Mouse (Mus musculus) neural tube, embryonic 12.5 days (tissue): ENCODE measurements around the gene Gabarap. TPM values are rescaled to one million over a fixed set of nuclear protein-coding genes. Genes with fewer than 3 reads are reported as not detected.
A peak's percentile ranks its signal among the peaks of the same experiment; 100 is the strongest.

Experiments used
- ATAC-seq: fragments of 200-750 bp; cut with Nextera tagmentation; 2 replicates; pipeline ENCODE4 v1.8.0; 2017; ENCODE audit warnings: low read depth, mild to moderate bottlenecking, moderate TSS enrichment, moderate library complexity; ENCODE audit not compliant: low FRiP score
- H3K27ac ChIP-seq: fragments of 300-500 bp; sonication (generic); 2 replicates; pipeline ENCODE4 v1.5.1; 2016
- H3K27me3 ChIP-seq: fragments of 300-500 bp; sonication (generic); replicated peaks from 2 replicates; pipeline ENCODE4 v1.6.1; 2016; ENCODE audit warnings: mild to moderate bottlenecking
- H3K36me3 ChIP-seq: fragments of 300-500 bp; sonication (generic); 2 replicates; pipeline ENCODE4 v1.6.1; 2016; ENCODE audit warnings: mild to moderate bottlenecking
- H3K4me1 ChIP-seq: fragments of 300-500 bp; sonication (generic); 2 replicates; pipeline ENCODE4 v1.6.1; 2016
- H3K4me2 ChIP-seq: fragments of 300-500 bp; sonication (generic); replicated peaks from 2 replicates; pipeline ENCODE4 v1.6.1; 2016; ENCODE audit warnings: mild to moderate bottlenecking
- H3K4me3 ChIP-seq: fragments of 300-500 bp; sonication (generic); 2 replicates; pipeline ENCODE4 v1.5.1; 2016
- H3K9ac ChIP-seq: fragments of 300-500 bp; sonication (generic); 2 replicates; pipeline ENCODE4 v1.6.1; 2016; ENCODE audit warnings: mild to moderate bottlenecking
- H3K9me3 ChIP-seq: fragments of 300-500 bp; sonication (generic); 2 replicates; pipeline ENCODE4 v1.6.1; 2016; ENCODE audit warnings: mild to moderate bottlenecking
- WGBS: fragments of 180-500 bp; shearing (Covaris S2); methylation state at CpG from one replicate; pipeline ENCODE4 v1.1.7; 2016; 5-methylcytosine and 5-hydroxymethylcytosine counted together
- polyA plus RNA-seq: library from polyadenylated mRNA; unstranded; fragments of >200 nt; fragmentation: Nextera tagmentation; extraction: Ambion mirVana; gene quantifications from 2 replicates; pipeline ENCODE4 v1.2.1, GENCODE M21; 2016

Gene Gabarap
- polyA plus RNA-seq, 1 experiment from 2014 or later: 592 TPM

DNA sequence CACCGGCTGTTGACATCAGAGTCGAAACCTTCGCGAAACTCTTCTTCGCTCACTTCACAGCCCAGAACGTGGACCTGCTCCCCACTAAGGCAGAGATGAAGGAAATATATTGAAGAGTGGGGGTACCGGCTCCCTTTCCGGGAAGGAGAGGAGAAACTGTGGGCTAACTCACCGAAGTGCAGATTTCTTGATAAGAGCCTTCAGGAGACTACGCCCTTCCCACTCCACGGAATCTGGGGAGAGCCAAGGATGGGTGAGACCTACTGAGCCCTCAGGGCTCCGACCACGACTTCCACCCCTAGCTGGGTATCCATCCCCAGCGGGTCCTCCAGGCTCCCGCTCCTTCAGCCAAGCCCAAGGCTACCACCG is 11.1 kb upstream of the Gabarap start:
- Histone ChIP-seq H3K36me3 (peaks cover 29% of the 10 kb centered on the region), H3K4me3 (peak overlapping the region; percentile 94), H3K27me3 (no peaks in the 10 kb centered on the region), H3K27ac (peak overlapping the region; percentile 96), H3K4me1 (peaks cover 27% of the 10 kb centered on the region), H3K4me2 (peak overlapping the region; percentile 92), H3K9me3 (no peaks in the 10 kb centered on the region), H3K9ac (peak overlapping the region; percentile 95)
- ATAC-seq: no peak
- WGBS: 3% methylated on average over 16 of the region's 16 CpGs

GRCm38 (mm10) chr11:69980196-69981140 is 10.5 kb upstream of the Gabarap start:
- peak; percentile 90 for ATAC-seq
- under 1% methylated on average over 52 of the region's 60 CpGs for WGBS
- Histone ChIP-seq H3K4me2 (peak overlapping the region; percentile 92), H3K36me3 (peaks cover 30% of the 10 kb centered on the region), H3K27me3 (no peaks in the 10 kb centered on the region), H3K4me3 (peak overlapping the region; percentile 94), H3K27ac (peak overlapping the region; percentile 96), H3K9ac (peak overlapping the region; percentile 95), H3K4me1 (peaks cover 27% of the 10 kb centered on the region), H3K9me3 (no peaks in the 10 kb centered on the region)

DNA sequence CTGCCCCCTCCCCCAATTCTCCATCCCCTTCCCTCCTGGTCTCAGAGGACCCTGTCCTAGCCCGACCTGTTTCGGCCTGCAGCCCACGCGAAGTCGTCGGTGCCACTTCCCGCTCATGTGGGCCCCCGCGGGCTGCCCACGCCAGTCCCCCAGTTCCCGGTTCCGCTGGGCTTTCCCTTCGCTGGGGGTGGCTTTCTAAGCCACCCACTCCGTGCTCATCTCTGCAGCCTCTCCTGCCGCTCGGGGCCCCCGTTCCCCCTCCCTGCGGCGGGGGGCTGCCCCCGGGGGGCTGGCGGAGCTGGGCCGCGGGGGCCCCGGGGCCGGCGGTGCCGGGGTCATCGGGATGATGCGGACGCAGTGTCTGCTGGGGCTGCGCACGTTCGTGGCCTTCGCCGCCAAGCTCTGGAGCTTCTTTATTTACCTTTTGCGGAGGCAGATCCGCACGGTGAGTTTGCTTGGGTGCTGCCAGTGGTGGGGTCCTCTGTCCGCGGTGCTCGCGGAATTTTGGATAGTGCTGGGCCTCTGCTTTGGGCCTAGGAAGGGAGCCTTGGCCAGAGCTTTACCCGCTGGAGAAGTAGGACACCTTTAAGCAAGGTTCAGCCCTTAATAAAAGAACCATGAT is 9.7 kb upstream of the Gabarap start, which contains the start of gene Ctdnep1:
Gene Ctdnep1 (plus strand): TSS at position 16 of the 622 bp plus-strand sequence.
- H3K9me3 ChIP-seq: no peaks in the 10 kb centered on the region
- H3K27me3 ChIP-seq: no peaks in the 10 kb centered on the region
- H3K27ac ChIP-seq: peak within 1 kb of the TSS; percentile 96
- peak within 1 kb of the TSS; percentile 92 for H3K4me2 ChIP-seq
- peak within 1 kb of the TSS; percentile 94 for H3K4me3 ChIP-seq
- H3K36me3 ChIP-seq: peaks cover 25% of the 10 kb centered on the region
- H3K9ac ChIP-seq: peak within 1 kb of the TSS; percentile 95
- under 1% methylated on average over 43 of the region's 43 CpGs for WGBS
- ATAC-seq: peak; percentile 45
- peaks cover 27% of the 10 kb centered on the region for H3K4me1 ChIP-seq

- Histone ChIP-seq H3K4me3 (peak within 1 kb of the TSS; percentile 94), H3K4me2 (peak within 1 kb of the TSS; percentile 92), H3K9me3 (no peaks in the 10 kb centered on the region), H3K9ac (peak within 1 kb of the TSS; percentile 95), H3K36me3 (peaks cover 33% of the 10 kb centered on the region), H3K27ac (peak within 1 kb of the TSS; percentile 96), H3K27me3 (no peaks in the 10 kb centered on the region), H3K4me1 (peaks cover 27% of the 10 kb centered on the region)
- no peak for ATAC-seq
- 64% methylated on average over 8 of the region's 8 CpGs for WGBS
Observed at GRCm38 (mm10) chr11:69982225-69982624, 8.7 kb upstream of the Gabarap start, which contains the start of gene Elp5. Gene Elp5 (minus strand): TSS chr11:69982517.

DNA sequence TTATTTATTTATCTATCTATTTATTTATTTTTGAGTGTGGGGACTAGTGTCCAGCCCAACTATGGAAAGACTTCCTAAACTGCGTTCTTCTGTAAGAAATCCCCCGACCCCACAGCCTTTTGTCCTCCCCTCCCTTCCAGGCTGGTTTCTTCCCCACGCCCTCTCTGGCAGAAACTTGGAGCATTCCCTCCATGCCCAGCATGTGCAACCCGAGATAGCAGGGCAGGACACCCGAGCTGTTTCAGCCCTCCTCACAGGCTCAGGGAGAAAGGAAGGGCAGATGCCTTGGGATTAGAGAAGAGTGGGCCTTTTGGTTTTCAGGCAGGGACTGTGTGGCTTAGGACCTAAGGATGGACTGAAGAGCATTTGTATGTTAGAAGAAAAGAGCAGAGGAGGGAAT is 8.1 kb upstream of the Gabarap start:
- peaks cover 27% of the 10 kb centered on the region for H3K4me1 ChIP-seq
- peaks cover 40% of the 10 kb centered on the region for H3K36me3 ChIP-seq
- H3K27ac ChIP-seq: no peak overlapping the region
- ATAC-seq: no peak
- no peaks in the 10 kb centered on the region for H3K27me3 ChIP-seq
- no peaks in the 10 kb centered on the region for H3K9me3 ChIP-seq
- peak overlapping the region; percentile 95 for H3K9ac ChIP-seq
- 45% methylated on average over 5 of the region's 5 CpGs for WGBS
- peak overlapping the region; percentile 94; the same call in 1 of the 2 replicates for H3K4me3 ChIP-seq
- H3K4me2 ChIP-seq: peak overlapping the region; percentile 92

- Histone ChIP-seq H3K36me3 (peaks cover 41% of the 10 kb centered on the region), H3K27ac (no peak overlapping the region), H3K27me3 (no peaks in the 10 kb centered on the region), H3K4me2 (peak overlapping the region; percentile 92), H3K9me3 (no peaks in the 10 kb centered on the region), H3K9ac (no peak overlapping the region), H3K4me3 (no peak overlapping the region), H3K4me1 (peaks cover 27% of the 10 kb centered on the region)
- 92% methylated on average over 4 of the region's 4 CpGs for WGBS
- no peak for ATAC-seq
Observed at GRCm38 (mm10) chr11:69983377-69983776, 7.6 kb upstream of the Gabarap start.

- no peak overlapping the region for H3K9ac ChIP-seq
- H3K4me1 ChIP-seq: peaks cover 25% of the 10 kb centered on the region
- peaks cover 48% of the 10 kb centered on the region for H3K36me3 ChIP-seq
- no peaks in the 10 kb centered on the region for H3K27me3 ChIP-seq
- H3K4me3 ChIP-seq: 0 out of 2 replicates have a peak overlapping the region, but pooled peaks have one; percentile 7
- H3K27ac ChIP-seq: no peak overlapping the region
- ATAC-seq: no peak
- H3K4me2 ChIP-seq: no peak overlapping the region
- 93% methylated on average over 8 of the region's 8 CpGs for WGBS
- no peaks in the 10 kb centered on the region for H3K9me3 ChIP-seq
Observed at GRCm38 (mm10) chr11:69984431-69984830, 6.5 kb upstream of the Gabarap start.

DNA sequence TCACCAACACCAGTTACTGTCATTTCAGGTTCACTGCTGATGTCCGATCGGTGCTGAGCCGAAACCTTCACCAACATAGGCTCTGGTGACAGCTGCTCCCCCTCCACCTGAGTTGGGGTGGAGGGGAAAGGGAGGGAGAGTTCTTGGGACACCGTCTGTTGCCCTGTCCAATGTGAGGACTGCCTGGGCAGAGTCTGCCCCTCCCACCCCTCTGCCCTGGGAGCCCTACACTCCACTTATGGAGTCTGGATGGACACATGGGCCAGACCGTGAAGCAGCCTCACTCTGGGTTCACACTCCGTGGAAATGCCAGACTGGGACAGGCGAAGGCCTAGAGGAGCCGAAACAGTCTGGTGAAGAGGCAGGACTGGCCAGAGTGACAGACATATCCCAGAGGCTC is 994 bp upstream of the Gabarap start:
- Histone ChIP-seq H3K9ac (no peak overlapping the region), H3K4me1 (peaks cover 23% of the 10 kb centered on the region), H3K27me3 (no peaks in the 10 kb centered on the region), H3K4me2 (no peak overlapping the region), H3K36me3 (peaks cover 62% of the 10 kb centered on the region), H3K27ac (no peak overlapping the region), H3K9me3 (no peaks in the 10 kb centered on the region), H3K4me3 (no peak overlapping the region)
- 91% methylated on average over 8 of the region's 8 CpGs for WGBS
- no peak for ATAC-seq

DNA sequence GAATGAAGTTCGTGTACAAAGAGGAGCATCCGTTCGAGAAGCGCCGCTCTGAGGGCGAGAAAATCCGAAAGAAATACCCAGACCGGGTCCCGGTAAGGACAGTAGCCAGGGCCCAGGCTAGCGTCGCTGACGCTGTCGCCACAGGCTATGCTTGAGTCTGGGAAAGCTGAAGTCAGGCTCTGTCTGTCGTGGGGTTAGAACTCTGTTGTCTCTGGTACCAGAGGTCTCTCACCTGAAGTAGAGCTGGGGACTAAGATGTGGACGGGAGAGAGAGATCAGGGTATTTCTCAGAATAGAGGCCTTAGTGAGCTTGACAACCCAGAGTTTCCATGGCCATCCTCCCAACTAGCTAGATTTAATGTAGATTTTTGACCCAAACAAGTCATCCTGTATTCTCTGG is 768 bp downstream of the Gabarap start:
- Histone ChIP-seq H3K4me1 (peaks cover 23% of the 10 kb centered on the region), H3K4me3 (peak overlapping the region; percentile 76), H3K27me3 (no peaks in the 10 kb centered on the region), H3K27ac (peak overlapping the region; percentile 75), H3K36me3 (peaks cover 50% of the 10 kb centered on the region), H3K4me2 (peak overlapping the region; percentile 72), H3K9ac (peak overlapping the region; percentile 90), H3K9me3 (no peaks in the 10 kb centered on the region)
- ATAC-seq: peak; percentile 19; the same call in 1 of the 2 replicates
- under 1% methylated on average over 15 of the region's 15 CpGs for WGBS

- H3K4me2 ChIP-seq: peak overlapping the region; percentile 72
- H3K27me3 ChIP-seq: no peaks in the 10 kb centered on the region
- H3K36me3 ChIP-seq: peaks cover 44% of the 10 kb centered on the region
- no peak overlapping the region for H3K27ac ChIP-seq
- H3K4me3 ChIP-seq: peak overlapping the region; percentile 76
- no peaks in the 10 kb centered on the region for H3K9me3 ChIP-seq
- H3K4me1 ChIP-seq: peaks cover 26% of the 10 kb centered on the region
- 89% methylated on average over 10 of the region's 10 CpGs for WGBS
- no peak for ATAC-seq
- H3K9ac ChIP-seq: peak overlapping the region; percentile 90
Observed at GRCm38 (mm10) chr11:69992396-69992795, 1.5 kb downstream of the Gabarap start.

- peak overlapping the region; percentile 90 for H3K9ac ChIP-seq
- ATAC-seq: no peak
- no peak overlapping the region for H3K4me3 ChIP-seq
- 88% methylated on average over 3 of the region's 3 CpGs for WGBS
- H3K27ac ChIP-seq: no peak overlapping the region
- peak overlapping the region; percentile 72 for H3K4me2 ChIP-seq
- H3K27me3 ChIP-seq: no peaks in the 10 kb centered on the region
- H3K9me3 ChIP-seq: no peaks in the 10 kb centered on the region
- peaks cover 41% of the 10 kb centered on the region for H3K36me3 ChIP-seq
- peaks cover 31% of the 10 kb centered on the region for H3K4me1 ChIP-seq
Observed at GRCm38 (mm10) chr11:69992932-69993331, 2.0 kb downstream of the Gabarap start.

- H3K4me3 ChIP-seq: no peak overlapping the region
- H3K4me2 ChIP-seq: peak overlapping the region; percentile 68; the same call in 1 of the 2 replicates
- H3K9me3 ChIP-seq: no peaks in the 10 kb centered on the region
- H3K4me1 ChIP-seq: peaks cover 33% of the 10 kb centered on the region
- H3K27ac ChIP-seq: no peak overlapping the region
- 89% methylated on average over 11 of the region's 11 CpGs for WGBS
- H3K9ac ChIP-seq: no peak overlapping the region
- H3K27me3 ChIP-seq: no peaks in the 10 kb centered on the region
- peaks cover 41% of the 10 kb centered on the region for H3K36me3 ChIP-seq
- no peak for ATAC-seq
Observed at GRCm38 (mm10) chr11:69994401-69995090, 3.6 kb downstream of the Gabarap start.
